Mouse (Mus musculus): Measurements from ENCODE around the gene Dand5. TPM values are rescaled to one million over a fixed set of nuclear protein-coding genes. Genes with fewer than 3 reads are reported as not detected.

The Dand5 gene
- polyA plus RNA-seq, 1 experiment: 2.2 TPM

DNA sequence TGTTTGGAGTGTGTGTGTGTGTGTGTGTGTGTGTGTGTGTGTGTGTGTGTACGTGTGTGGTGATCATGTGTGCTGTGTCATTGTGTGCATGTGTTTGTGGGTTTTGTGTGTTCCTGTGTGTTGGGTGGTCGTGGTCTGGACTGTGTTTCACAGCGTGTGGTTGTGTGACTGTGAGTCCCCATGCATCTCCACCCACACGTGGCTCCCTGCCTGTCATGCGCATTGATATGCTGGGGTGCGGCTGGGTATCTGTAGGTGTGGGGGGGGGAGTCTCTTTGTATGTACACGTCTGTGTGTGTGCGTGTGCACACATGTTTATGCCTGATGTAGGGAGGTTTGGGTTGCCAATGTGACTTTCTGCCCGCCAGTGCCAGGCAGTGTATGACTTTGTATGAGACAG lies 29.5 kb downstream of the Dand5 start:
- Histone ChIP-seq H3K27ac (ENCODE audit: control insufficient read depth, insufficient read depth, low read depth, low read length, poor library complexity) (no peak overlapping the region), H3K4me3 (replicated peaks; ENCODE audit: control insufficient read depth, low read depth, low read length) (no peak overlapping the region), H3K4me1 (ENCODE audit: control insufficient read depth, insufficient read depth, low read length) (no peaks in the 10 kb centered on the region)
- TF ChIP-seq POLR2A (IDR thresholded peaks at IDR 0.05; ENCODE audit: borderline replicate concordance, control insufficient read depth, low read depth, low read length): no peak
- 74% methylated on average over 9 of the region's 9 CpGs for WGBS

DNA sequence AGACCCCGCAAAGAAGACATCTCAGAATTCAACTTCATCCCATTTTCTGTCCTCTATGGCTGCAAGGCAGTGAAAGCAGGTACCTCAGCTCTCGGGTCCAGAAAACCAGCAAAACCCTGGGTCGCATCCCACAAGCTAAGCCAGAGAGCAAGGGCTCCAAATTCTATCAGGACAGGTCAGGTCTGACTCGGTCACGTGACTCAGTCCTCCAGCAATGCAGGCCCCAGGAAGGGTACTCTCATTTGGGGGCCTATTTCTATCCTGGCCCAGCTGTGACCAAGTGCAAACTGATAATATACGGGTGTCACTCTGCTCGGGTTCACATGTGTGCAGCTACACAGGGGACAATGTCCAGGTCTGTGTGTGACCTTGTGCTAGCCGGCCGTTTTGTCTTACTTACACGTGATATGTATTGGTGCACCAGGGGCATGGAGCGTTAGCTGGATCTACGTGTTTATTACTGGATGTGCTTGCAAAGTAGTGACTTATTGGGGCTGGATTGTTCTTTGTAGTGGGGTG lies 30.1 kb downstream of the Dand5 start:
- TF ChIP-seq CTCF (IDR thresholded peaks at IDR 0.05; ENCODE audit: control insufficient read depth, insufficient read depth, low read length): no peak
- TF ChIP-seq POLR2A (IDR thresholded peaks at IDR 0.05; ENCODE audit: borderline replicate concordance, control insufficient read depth, low read depth, low read length): no peak
- H3K4me1 ChIP-seq (ENCODE audit: control insufficient read depth, insufficient read depth, low read length): no peaks in the 10 kb centered on the region
- WGBS: 85% methylated on average over 12 of the region's 12 CpGs

DNA sequence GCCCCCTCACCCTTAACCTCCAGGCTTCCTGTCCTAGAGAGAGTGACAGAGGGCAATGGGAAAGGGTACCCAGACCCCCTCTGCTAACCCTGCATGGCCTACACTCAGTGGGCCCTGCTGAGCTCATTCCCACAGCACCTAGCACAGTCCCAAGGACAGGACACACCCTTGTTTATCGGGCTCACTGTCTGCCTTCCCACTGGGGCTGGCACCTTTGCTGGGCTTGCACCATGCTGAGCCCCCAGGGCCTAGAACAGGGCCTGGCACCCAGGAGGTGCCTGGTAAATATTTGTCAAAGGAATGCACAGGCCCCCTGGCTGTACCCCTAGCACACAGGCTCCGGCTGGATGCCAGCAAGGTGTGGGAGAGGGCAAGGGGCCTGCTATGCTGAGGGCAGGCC lies 32.1 kb downstream of the Dand5 start:
- Histone ChIP-seq H3K4me3 (replicated peaks; ENCODE audit: control insufficient read depth, low read depth, low read length) (no peak overlapping the region), H3K27ac (ENCODE audit: control insufficient read depth, insufficient read depth, low read depth, low read length, poor library complexity) (no peak overlapping the region), H3K4me1 (ENCODE audit: control insufficient read depth, insufficient read depth, low read length) (no peaks in the 10 kb centered on the region)
- 77% methylated on average over 2 of the region's 2 CpGs for WGBS
- TF ChIP-seq CTCF (IDR thresholded peaks at IDR 0.05; ENCODE audit: control insufficient read depth, insufficient read depth, low read length): no peak
- no peak for TF ChIP-seq POLR2A (IDR thresholded peaks at IDR 0.05; ENCODE audit: borderline replicate concordance, control insufficient read depth, low read depth, low read length)

More for the DNA sequence above, 30.1 kb downstream of the Dand5 start:
- H3K4me3 ChIP-seq (replicated peaks; ENCODE audit: control insufficient read depth, low read depth, low read length): no peak overlapping the region
- no peak overlapping the region for H3K27ac ChIP-seq (ENCODE audit: control insufficient read depth, insufficient read depth, low read depth, low read length, poor library complexity)

DNA sequence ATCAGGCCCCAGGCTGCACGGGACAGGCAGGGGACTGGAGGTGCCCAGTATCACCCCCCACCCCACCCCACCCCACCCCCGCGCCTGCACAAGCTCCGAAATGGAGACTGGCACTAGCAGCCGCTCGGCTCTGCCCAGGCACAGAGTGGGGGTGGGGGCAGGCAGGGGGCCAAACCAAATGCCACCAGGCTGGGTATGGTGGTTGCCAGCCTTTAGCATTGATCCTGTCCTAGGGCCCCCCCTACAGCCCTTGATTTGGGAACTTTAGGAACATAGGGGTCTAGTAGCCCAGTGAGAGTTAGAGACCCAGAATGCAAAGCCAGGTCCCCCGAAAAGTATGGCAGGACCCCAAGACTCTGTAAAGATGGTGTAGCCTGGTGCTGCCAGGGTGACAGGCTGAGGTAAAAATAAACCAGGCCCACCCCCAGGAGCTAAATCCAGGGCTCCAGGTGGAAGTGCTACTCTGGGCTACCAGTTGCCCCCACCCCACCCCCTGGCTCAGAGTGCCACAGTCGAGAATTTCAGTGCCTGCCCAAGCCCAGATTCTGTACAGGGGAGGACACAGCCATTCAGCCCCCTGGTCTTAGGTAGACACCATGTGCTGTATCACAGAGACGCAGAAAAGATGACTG lies 32.7 kb downstream of the Dand5 start:
- no peaks in the 10 kb centered on the region for H3K4me1 ChIP-seq (ENCODE audit: control insufficient read depth, insufficient read depth, low read length)
- no peak overlapping the region for H3K4me3 ChIP-seq (replicated peaks; ENCODE audit: control insufficient read depth, low read depth, low read length)
- TF ChIP-seq CTCF (IDR thresholded peaks at IDR 0.05; ENCODE audit: control insufficient read depth, insufficient read depth, low read length): no peak
- no peak for TF ChIP-seq POLR2A (IDR thresholded peaks at IDR 0.05; ENCODE audit: borderline replicate concordance, control insufficient read depth, low read depth, low read length)
- H3K27ac ChIP-seq (ENCODE audit: control insufficient read depth, insufficient read depth, low read depth, low read length, poor library complexity): no peak overlapping the region
- WGBS: 79% methylated on average over 9 of the region's 9 CpGs

DNA sequence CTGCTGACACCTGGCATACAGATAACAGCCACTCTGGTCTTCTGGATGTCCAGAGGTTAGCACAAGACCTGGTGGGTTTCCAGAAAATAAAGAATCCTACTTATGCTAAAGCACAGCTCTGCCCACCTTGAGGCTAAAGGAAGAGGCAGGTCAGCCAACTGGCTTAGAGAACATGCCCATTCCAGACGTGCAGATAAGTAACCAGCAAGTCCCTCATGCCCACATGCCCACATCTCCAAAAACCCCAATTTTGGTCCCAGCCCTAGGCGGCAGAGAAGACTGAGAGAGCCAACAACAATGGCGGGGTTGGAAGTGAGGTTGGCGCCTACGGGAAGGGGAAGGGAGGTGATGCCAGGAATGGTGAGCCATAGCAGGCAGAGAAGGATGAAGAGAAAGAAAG lies 33.3 kb downstream of the Dand5 start:
- TF ChIP-seq POLR2A (IDR thresholded peaks at IDR 0.05; ENCODE audit: borderline replicate concordance, control insufficient read depth, low read depth, low read length): no peak
- no peak for TF ChIP-seq CTCF (IDR thresholded peaks at IDR 0.05; ENCODE audit: control insufficient read depth, insufficient read depth, low read length)
- Histone ChIP-seq H3K4me3 (replicated peaks; ENCODE audit: control insufficient read depth, low read depth, low read length) (no peak overlapping the region), H3K4me1 (ENCODE audit: control insufficient read depth, insufficient read depth, low read length) (no peaks in the 10 kb centered on the region), H3K27ac (ENCODE audit: control insufficient read depth, insufficient read depth, low read depth, low read length, poor library complexity) (no peak overlapping the region)
- WGBS: 78% methylated on average over 5 of the region's 5 CpGs

DNA sequence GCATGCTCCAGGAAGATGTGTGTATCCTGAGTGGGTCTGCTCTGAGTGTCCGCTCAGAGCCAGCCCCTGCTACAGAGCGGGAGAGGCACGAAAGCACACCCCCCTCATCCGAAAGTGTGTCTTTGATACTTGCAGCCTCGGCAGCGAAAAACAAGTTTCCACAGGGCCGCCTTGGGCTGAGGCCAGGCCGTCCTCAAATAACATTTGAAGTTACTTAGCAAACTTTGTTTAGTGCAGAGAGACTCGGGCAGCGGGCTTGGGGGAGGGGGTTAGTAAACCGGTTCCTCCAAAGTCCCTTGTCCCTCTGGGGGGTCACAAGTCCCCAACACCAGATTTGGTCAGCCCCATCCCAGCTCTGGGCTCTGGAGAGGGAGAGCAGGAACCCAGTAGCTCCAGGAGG lies 33.7 kb downstream of the Dand5 start:
- Histone ChIP-seq H3K27ac (ENCODE audit: control insufficient read depth, insufficient read depth, low read depth, low read length, poor library complexity) (no peak overlapping the region), H3K4me1 (ENCODE audit: control insufficient read depth, insufficient read depth, low read length) (no peaks in the 10 kb centered on the region), H3K4me3 (replicated peaks; ENCODE audit: control insufficient read depth, low read depth, low read length) (no peak overlapping the region)
- WGBS: 77% methylated on average over 11 of the region's 11 CpGs
- no peak for TF ChIP-seq CTCF (IDR thresholded peaks at IDR 0.05; ENCODE audit: control insufficient read depth, insufficient read depth, low read length)
- TF ChIP-seq POLR2A (IDR thresholded peaks at IDR 0.05; ENCODE audit: borderline replicate concordance, control insufficient read depth, low read depth, low read length): no peak

DNA sequence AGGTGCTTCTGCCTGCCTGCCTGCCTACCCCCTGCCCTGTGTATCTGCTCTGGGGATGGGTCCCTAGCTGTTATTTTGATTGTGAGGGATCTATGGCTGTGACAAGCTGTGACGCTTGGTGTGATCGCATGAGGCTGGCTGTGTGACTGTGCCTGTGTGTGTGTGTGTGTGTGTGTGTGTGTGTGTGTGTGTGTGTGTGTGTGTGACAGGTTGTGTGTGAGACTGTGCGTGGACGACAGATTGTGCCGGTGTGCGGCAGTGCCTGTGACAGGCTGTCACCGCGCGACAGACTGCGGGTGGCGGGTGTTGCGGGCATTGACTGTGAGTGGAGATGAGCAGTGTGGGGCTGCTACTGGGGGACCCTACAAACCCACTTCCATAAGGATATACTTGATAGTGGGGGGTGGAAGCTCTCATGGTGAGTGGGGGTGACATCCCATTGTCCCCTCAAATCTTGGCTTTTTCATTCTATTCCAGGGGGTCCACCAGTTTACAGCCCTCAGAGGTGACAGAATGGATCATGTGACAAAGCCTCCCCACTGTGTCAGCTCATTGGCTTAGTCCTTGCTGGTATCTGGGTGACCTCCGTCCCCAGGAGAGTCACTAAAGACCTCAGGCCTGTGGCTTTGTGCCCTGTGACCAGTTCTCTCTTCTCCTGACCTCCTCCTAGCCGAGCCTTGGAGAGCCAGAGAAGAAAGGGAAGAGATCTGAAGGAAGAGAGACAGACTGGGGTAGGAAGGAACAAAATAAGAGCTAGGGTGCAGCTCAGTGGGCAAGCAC lies 34.9 kb downstream of the Dand5 start:
- H3K27ac ChIP-seq (ENCODE audit: control insufficient read depth, insufficient read depth, low read depth, low read length, poor library complexity): no peak overlapping the region
- no peaks in the 10 kb centered on the region for H3K4me1 ChIP-seq (ENCODE audit: control insufficient read depth, insufficient read depth, low read length)
- TF ChIP-seq POLR2A (IDR thresholded peaks at IDR 0.05; ENCODE audit: borderline replicate concordance, control insufficient read depth, low read depth, low read length) (no peak), CTCF (IDR thresholded peaks at IDR 0.05; ENCODE audit: control insufficient read depth, insufficient read depth, low read length) (no peak)
- H3K4me3 ChIP-seq (replicated peaks; ENCODE audit: control insufficient read depth, low read depth, low read length): no peak overlapping the region
- 87% methylated on average over 14 of the region's 14 CpGs for WGBS

DNA sequence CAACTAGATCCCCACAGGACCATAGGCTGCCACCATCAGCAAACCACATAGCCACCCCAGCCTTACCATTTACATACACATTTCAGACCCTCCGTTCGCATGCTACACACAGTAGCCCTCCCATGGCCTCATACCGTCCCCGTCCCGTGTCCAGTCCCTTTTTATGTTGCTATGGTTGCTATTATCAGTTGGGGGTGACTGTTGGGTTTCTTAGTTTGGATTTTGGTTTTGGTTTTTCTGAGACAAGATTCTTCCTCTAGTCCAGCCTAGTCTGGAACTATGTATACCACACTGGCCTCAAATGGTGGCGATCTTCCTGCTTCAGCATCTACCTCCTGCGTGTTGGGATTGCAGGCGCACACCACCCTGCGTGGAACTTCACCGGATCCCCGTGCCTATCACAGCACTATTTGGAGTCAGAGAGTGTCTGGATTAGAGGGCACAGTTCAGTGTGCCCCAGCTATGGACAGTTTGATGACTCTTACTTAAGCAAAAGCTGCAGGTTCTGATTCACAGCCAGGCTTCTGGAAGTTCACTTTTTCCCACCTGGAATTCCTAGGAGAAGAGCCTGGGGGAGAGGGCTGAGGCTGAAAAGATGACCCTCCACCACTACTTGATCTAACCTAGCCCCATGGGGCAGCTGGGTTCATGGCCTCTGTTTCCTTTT lies 35.7 kb downstream of the Dand5 start:
- 91% methylated on average over 11 of the region's 11 CpGs for WGBS
- Histone ChIP-seq H3K4me3 (replicated peaks; ENCODE audit: control insufficient read depth, low read depth, low read length) (no peak overlapping the region), H3K27ac (ENCODE audit: control insufficient read depth, insufficient read depth, low read depth, low read length, poor library complexity) (no peak overlapping the region), H3K4me1 (ENCODE audit: control insufficient read depth, insufficient read depth, low read length) (no peaks in the 10 kb centered on the region)
- no peak for TF ChIP-seq POLR2A (IDR thresholded peaks at IDR 0.05; ENCODE audit: borderline replicate concordance, control insufficient read depth, low read depth, low read length)
- no peak for TF ChIP-seq CTCF (IDR thresholded peaks at IDR 0.05; ENCODE audit: control insufficient read depth, insufficient read depth, low read length)

All from bone marrow, adult 2 months (tissue).